Mouse (Mus musculus) embryonic facial prominence, embryonic 14.5 days (tissue): ENCODE data around the gene Cps1. TPM values are rescaled to one million over a fixed set of nuclear protein-coding genes. Genes with fewer than 3 reads are reported as not detected.

Source experiments
- ATAC-seq: fragments of 200-750 bp; cut with Nextera tagmentation; 2 replicates; pipeline ENCODE4 v1.8.0; 2017; ENCODE audit warnings: low read depth, moderate number of reproducible peaks, moderate TSS enrichment
- DNase-seq: peaks from one replicate; pipeline ENCODE4 v3.0.0-alpha.2; 2015; ENCODE audit warnings: low spot score
- H3K27ac ChIP-seq: fragments of 300-500 bp; sonication (generic); replicated peaks from 2 replicates; pipeline ENCODE4 v1.5.1; 2014; ENCODE audit warnings: low read depth, mild to moderate bottlenecking, low read length, moderate library complexity
- H3K27me3 ChIP-seq: fragments of 300-500 bp; sonication (generic); replicated peaks from 2 replicates; pipeline ENCODE4 v1.6.1; 2014; ENCODE audit warnings: low read length; ENCODE audit not compliant: control insufficient read depth, insufficient read depth
- H3K36me3 ChIP-seq: fragments of 300-500 bp; sonication (generic); 2 replicates; pipeline ENCODE4 v1.6.1; 2014; ENCODE audit warnings: low read length, mixed read lengths; ENCODE audit not compliant: control insufficient read depth, insufficient read depth
- H3K4me1 ChIP-seq: fragments of 300-500 bp; sonication (generic); 2 replicates; pipeline ENCODE4 v1.6.1; 2014; ENCODE audit warnings: antibody characterized with exemption, low read length; ENCODE audit not compliant: control insufficient read depth, insufficient read depth
- H3K4me2 ChIP-seq: fragments of 300-500 bp; sonication (generic); 2 replicates; pipeline ENCODE4 v1.6.1; 2014; ENCODE audit warnings: low read depth, mild to moderate bottlenecking, low read length, moderate library complexity, mixed read lengths
- H3K4me3 ChIP-seq: fragments of 300-500 bp; sonication (generic); 2 replicates; pipeline ENCODE4 v1.5.1; 2014; ENCODE audit warnings: low read depth, mild to moderate bottlenecking, low read length
- H3K9ac ChIP-seq: fragments of 300-500 bp; sonication (generic); 2 replicates; pipeline ENCODE4 v1.6.1; 2014; ENCODE audit warnings: low read depth, mild to moderate bottlenecking, low read length, moderate library complexity, mixed read lengths
- H3K9me3 ChIP-seq: fragments of 300-500 bp; sonication (generic); 2 replicates; pipeline ENCODE4 v1.6.1; 2016; ENCODE audit warnings: low read length; ENCODE audit not compliant: control insufficient read depth
- WGBS: fragments of 180-500 bp; shearing (Covaris S2); extraction: QIAGEN DNeasy Blood & Tissue Kit; methylation state at CpG from one replicate; pipeline ENCODE4 v1.1.7; 2014; 5-methylcytosine and 5-hydroxymethylcytosine counted together
- polyA plus RNA-seq: library from polyadenylated mRNA; unstranded; fragments of >200 nt; fragmentation: Nextera tagmentation; extraction: Ambion mirVana; gene quantifications from 2 replicates; pipeline ENCODE4 v1.2.1, GENCODE M21; 2014

The Cps1 gene
- polyA plus RNA-seq, result 0.16 and 0.28 TPM in 2 replicates

- no peak for ATAC-seq
- H3K36me3 ChIP-seq, result no peaks in the 10 kb centered on the region
These were observed at the start of gene Cps1 for GRCm38 (mm10) chr1:67122797-67123196. TSS of gene Cps1 (plus strand) at chr1:67123026.

GRCm38 (mm10) chr1:67077739-67078138 is 45.1 kb upstream of the Cps1 start:
- H3K27me3 ChIP-seq, result no peaks in the 10 kb centered on the region
- DNase-seq (no peak), ATAC-seq (no peak)
- no peaks in the 10 kb centered on the region for H3K4me1 ChIP-seq
- whole genome bisulfite sequencing, result 65% methylated on average over 2 of the region's 2 CpGs
- H3K27ac ChIP-seq, result no peak overlapping the region
- H3K4me2 ChIP-seq, result no peak overlapping the region
- no peaks in the 10 kb centered on the region for H3K36me3 ChIP-seq
- no peaks in the 10 kb centered on the region for H3K9me3 ChIP-seq
- H3K9ac ChIP-seq, result no peak overlapping the region
- no peak overlapping the region for H3K4me3 ChIP-seq

More at GRCm38 (mm10) chr1:67122797-67123196, at the start of gene Cps1:
- Histone ChIP-seq H3K27me3 (no peaks in the 10 kb centered on the region), H3K9ac (no peak within 1 kb of the TSS), H3K4me1 (no peaks in the 10 kb centered on the region), H3K27ac (no peak within 1 kb of the TSS), H3K9me3 (no peaks in the 10 kb centered on the region), H3K4me2 (no peak within 1 kb of the TSS), H3K4me3 (no peak within 1 kb of the TSS)
- WGBS, result 82% methylated on average over 3 of the region's 3 CpGs
- DNase-seq, result no peak

DNA sequence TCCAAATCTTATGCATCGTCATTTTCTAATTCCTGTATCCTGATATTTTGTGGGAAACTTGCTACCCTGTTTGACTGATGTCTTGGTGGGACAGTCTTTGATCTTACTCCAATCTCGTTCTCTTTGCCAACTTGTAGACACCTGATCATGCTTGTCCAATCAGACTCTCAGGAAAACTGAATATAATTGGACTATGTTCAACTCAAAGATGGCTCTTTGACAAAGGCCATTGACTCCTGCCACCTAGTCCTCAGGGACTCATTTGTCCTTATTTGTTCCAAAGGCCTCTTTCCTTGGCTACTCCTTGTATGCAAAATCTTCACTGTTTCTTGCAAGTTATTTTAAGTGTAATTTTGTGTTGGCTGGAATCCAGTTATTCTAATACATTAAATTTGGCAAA is 44.2 kb upstream of the Cps1 start:
- H3K4me2 ChIP-seq, result no peak overlapping the region
- no peaks in the 10 kb centered on the region for H3K9me3 ChIP-seq
- DNase-seq (no peak), ATAC-seq (no peak)
- H3K27ac ChIP-seq, result no peak overlapping the region
- WGBS, result 69% methylated on average over 2 of the region's 2 CpGs
- H3K27me3 ChIP-seq, result no peaks in the 10 kb centered on the region
- H3K4me1 ChIP-seq, result no peaks in the 10 kb centered on the region
- no peak overlapping the region for H3K9ac ChIP-seq
- no peaks in the 10 kb centered on the region for H3K36me3 ChIP-seq
- no peak overlapping the region for H3K4me3 ChIP-seq

- Histone ChIP-seq H3K36me3 (no peaks in the 10 kb centered on the region), H3K27me3 (no peaks in the 10 kb centered on the region), H3K4me2 (no peak overlapping the region), H3K4me1 (no peaks in the 10 kb centered on the region), H3K4me3 (no peak overlapping the region), H3K9ac (no peak overlapping the region), H3K9me3 (no peaks in the 10 kb centered on the region), H3K27ac (no peak overlapping the region)
- ATAC-seq (no peak), DNase-seq (no peak)
- WGBS, result 85% methylated on average over 7 of the region's 7 CpGs
These were observed 43.7 kb upstream of the Cps1 start for GRCm38 (mm10) chr1:67079146-67079545.

DNA sequence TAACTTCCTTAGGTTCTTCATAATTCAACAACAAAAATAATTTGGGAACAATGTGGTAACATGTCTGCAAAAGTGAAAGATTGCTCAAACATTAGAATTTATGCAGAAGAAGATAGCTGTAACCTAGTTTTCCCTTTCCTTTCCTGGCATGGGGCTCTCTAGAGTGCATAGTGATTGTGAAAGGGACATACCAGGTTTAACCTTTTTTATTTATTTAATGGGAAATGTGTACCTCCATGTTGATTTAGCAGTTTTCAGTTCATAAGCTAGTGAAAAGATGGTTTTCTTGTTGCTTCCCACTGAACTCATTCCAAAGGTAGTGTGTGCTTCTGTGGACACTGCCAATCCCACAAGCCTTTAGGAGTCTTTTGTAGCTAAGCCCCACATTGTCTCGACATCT is 30.4 kb upstream of the Cps1 start:
- H3K27ac ChIP-seq, result no peak overlapping the region
- WGBS, result 78% methylated on average over 1 of the region's 1 CpGs
- no peaks in the 10 kb centered on the region for H3K27me3 ChIP-seq
- no peaks in the 10 kb centered on the region for H3K36me3 ChIP-seq
- H3K9ac ChIP-seq, result no peak overlapping the region
- H3K4me3 ChIP-seq, result no peak overlapping the region
- no peaks in the 10 kb centered on the region for H3K4me1 ChIP-seq
- H3K9me3 ChIP-seq, result 0 out of 2 replicates have a peak, but pooled peaks cover 7% of the 10 kb centered on the region
- ATAC-seq (no peak), DNase-seq (no peak)
- H3K4me2 ChIP-seq, result no peak overlapping the region

DNA sequence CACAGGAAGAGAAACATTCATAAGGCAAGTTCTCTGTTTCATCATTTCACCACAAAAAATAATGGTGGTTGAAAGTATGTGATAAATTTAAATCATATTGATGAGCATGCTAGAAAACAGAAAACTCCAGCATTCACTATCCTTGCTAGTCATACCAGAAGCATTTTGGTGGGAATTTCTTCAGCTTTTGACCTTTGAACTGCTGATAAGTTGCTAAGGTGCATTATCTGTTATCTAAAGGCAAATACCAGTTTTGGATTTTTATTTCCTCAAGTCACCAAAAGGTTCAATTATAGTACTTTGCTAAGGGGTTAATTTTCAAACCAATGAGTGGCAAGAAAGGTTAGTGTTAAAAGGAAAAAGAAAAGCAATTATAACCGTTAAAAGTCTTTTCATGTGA is 23.6 kb upstream of the Cps1 start:
- Histone ChIP-seq H3K27ac (no peak overlapping the region), H3K4me3 (no peak overlapping the region), H3K4me1 (no peaks in the 10 kb centered on the region), H3K9ac (no peak overlapping the region), H3K9me3 (0 out of 2 replicates have a peak, but pooled peaks cover 7% of the 10 kb centered on the region), H3K4me2 (no peak overlapping the region), H3K27me3 (no peaks in the 10 kb centered on the region), H3K36me3 (no peaks in the 10 kb centered on the region)
- 80% methylated on average over 1 of the region's 1 CpGs for WGBS
- ATAC-seq (no peak), DNase-seq (no peak)

DNA sequence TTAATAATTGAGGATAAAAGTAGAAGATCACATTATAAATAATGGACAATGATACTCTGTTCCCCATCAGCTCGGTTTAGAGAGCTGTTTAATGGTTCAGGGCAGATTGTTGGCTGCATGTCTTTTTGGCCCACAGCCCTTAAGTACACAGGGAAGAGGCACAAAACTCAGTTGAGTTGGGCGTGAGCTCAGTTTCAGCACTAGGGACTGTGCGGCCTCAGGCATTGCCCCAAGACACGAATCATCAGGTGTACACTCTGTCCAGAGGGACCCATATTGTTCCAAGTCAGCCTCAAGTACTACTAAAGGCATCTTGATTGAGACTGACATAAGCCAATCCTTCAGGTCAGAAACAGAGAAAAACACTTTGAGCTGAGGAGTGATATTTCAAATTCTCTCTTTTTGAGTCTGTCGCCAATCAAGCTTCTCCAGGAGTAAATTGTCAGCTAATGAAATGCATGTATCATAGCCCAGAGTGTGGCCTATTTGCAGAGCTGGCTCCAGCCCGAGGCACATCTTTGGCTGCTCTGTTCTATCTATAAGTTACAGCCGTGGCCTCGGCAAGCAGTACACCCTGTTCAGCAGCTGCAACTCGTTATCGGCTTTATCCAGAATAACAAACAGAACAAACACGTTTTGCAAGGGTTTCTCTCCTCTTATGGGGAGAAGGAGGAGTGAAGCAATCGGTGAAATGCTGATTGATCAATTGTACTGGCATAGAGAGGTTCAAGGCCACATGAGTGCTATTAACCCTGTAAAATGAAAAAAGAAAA is 19.2 kb upstream of the Cps1 start:
- H3K36me3 ChIP-seq, result no peaks in the 10 kb centered on the region
- DNase-seq (peak; percentile 84), ATAC-seq (no peak)
- 23% methylated on average over 12 of the region's 12 CpGs for WGBS
- no peak overlapping the region for H3K27ac ChIP-seq
- H3K4me2 ChIP-seq, result no peak overlapping the region
- no peaks in the 10 kb centered on the region for H3K9me3 ChIP-seq
- no peak overlapping the region for H3K9ac ChIP-seq
- H3K4me3 ChIP-seq, result no peak overlapping the region
- H3K4me1 ChIP-seq, result no peaks in the 10 kb centered on the region
- no peaks in the 10 kb centered on the region for H3K27me3 ChIP-seq

DNA sequence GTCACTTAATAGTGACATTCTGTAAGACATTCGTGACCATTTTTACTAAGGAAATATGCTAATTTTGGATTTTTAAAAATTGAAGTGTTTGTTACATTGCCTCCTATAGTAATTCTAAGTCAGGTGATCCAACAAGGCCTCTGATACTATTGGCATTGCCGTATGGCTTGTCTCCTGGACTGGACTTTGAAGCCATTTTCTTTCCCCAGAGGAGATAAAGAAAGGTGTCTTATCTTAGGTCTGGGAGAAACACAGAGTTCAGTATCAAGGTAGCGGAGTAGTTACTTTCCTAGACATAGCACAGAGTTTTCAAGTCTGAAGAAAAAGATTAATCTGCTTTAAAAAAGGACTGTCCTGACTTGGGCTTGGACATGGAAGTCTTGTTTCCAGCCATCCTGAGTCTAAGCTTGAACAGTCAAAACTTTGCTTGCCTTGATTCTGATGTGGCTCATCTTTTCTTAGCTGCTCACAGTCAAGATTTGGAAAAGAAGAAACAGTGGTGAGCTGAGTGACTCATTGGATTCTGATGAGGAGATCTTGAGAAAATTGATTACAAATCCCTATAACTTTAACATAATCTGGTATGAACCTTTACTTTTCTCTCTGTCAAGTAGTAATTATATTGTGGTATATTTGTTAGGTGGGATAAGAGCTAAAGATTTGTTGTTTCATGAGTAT is 11.1 kb upstream of the Cps1 start:
- Histone ChIP-seq H3K27me3 (no peaks in the 10 kb centered on the region), H3K9me3 (no peaks in the 10 kb centered on the region), H3K4me1 (no peaks in the 10 kb centered on the region), H3K27ac (no peak overlapping the region), H3K4me3 (no peak overlapping the region), H3K4me2 (no peak overlapping the region), H3K36me3 (no peaks in the 10 kb centered on the region), H3K9ac (no peak overlapping the region)
- ATAC-seq (no peak), DNase-seq (no peak)
- 89% methylated on average over 3 of the region's 3 CpGs for WGBS
